Mouse (Mus musculus) frontal cortex, adult (tissue): ENCODE measurements around the gene Ncln.

Experiments
- ATAC-seq: cut with Nextera tagmentation; 2 replicates; pipeline ENCODE4 v1.9.2; 2017; ENCODE audit warnings: mild to moderate bottlenecking, moderate library complexity, mixed read lengths; ENCODE audit not compliant: low TSS enrichment

The Ncln gene

GRCm38 (mm10) chr10:81489941-81490340 lies 6.3 kb downstream of the Ncln start:
- no peak for ATAC-seq

DNA sequence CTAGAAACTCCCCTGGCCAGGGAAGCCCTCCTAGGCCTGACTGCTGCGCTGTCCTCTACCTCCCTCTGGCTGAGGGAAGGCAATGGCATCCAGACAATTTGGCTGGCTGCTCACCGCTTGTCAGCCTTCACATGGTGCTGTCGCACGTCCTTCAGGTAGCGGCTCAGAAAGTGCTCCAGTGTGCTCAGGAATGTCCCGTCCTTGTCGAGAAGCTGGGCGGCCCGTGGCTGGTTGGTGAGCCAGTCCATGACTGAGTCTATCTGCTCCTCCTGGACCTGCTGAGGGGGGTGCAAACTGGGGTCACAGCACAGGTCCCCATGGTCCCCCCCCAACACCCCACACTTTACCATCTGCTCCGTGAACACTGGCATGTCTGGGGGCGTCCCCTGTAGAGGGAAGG lies 8.1 kb downstream of the Ncln start:
- no peak for ATAC-seq

DNA sequence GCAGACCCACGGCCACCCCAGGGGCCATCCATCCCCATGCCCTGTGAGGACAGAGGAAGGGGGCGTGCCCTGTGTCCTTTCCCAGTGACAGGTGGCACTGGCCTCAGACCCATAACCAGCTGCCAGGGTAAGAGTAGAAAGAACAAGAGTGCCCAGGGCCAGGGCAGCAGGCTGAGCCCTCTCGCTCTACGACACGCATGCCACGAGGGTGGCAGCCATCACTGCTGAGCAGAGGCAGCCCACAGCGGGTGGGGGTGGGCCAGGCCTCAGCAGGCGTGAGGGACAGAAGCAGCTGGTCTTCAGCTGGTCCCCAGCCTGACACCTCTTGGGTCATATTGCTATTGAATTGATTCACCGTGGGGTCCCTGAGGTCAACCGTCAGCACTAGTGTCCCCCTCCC lies 9.7 kb downstream of the Ncln start:
- ATAC-seq, result no peak

GRCm38 (mm10) chr10:81485479-81486018 lies 10.6 kb downstream of the Ncln start:
- no peak for ATAC-seq

GRCm38 (mm10) chr10:81485060-81485449 lies 11.1 kb downstream of the Ncln start:
- ATAC-seq, result no peak

DNA sequence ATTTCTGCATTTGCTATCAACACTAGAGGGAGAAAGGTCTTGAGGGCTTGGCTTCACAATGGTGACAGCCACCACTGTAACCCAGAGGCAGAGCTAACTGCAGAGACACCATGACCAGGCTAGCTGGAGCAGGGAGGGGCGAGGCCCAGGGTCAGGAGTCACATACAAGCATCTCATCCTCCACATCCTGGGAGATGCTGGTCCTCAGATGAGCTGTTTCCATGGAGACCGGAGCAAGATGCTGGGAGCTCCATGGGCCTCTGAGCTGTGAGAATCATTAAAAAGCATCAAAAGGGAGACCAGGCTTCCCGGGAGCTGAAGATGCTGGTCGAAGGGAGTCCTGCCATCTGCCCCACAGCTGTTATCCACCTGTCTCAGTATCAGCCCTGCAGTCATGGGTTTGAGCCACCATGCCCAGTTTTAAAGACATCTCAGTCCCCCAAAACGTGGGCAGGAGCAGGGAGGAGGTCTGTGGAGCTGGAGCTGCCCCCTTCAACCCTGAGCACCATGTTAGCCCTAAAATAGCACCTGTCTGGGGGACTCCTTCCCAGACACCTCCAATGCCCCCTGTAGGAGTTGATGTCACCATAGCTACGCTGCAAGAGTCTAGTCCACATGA lies 11.6 kb downstream of the Ncln start:
- no peak for ATAC-seq

DNA sequence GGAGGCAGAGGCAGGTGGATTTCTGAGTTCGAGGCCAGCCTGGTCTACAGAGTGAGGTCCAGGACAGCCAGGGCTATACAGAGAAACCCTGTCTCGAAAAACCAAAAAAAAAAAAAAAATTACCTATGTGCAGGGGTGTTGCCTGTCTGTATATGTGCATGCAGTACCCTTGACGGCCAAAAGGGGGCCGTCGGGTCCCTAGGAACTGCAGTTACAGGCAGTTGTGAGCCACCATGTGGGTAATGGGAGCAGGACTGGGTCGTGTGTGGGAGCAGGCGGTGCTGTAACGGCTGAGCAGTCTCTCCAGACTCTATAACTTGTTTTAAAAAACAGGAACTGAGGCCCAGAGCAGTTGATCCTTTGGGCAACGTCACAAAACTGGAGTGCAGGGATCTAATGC lies 12.2 kb downstream of the Ncln start:
- no peak for ATAC-seq

DNA sequence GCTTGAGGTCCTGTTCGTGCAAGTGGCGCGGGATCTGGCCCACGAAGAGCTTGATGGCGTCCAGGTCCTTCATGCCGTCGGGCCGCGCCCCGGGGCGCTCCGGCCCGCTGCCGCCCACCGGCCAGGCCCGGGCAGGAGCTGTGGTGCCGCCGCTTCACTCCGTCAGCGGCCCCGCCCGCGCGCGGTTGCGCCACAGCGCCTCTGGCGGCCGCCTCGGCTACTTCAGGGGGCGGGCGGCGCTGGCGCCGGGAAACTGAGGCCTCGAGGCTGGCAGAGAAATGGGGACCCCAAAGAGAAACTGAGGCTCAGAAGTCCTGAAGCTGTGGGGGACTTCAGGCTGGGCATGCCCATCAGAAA lies 13.7 kb downstream of the Ncln start, which contains the start of gene Celf5:
Celf5 (minus strand) TSS at position 177 of the 357 bp plus-strand sequence.
- peak; percentile 29; the same call in 1 of the 2 replicates for ATAC-seq

DNA sequence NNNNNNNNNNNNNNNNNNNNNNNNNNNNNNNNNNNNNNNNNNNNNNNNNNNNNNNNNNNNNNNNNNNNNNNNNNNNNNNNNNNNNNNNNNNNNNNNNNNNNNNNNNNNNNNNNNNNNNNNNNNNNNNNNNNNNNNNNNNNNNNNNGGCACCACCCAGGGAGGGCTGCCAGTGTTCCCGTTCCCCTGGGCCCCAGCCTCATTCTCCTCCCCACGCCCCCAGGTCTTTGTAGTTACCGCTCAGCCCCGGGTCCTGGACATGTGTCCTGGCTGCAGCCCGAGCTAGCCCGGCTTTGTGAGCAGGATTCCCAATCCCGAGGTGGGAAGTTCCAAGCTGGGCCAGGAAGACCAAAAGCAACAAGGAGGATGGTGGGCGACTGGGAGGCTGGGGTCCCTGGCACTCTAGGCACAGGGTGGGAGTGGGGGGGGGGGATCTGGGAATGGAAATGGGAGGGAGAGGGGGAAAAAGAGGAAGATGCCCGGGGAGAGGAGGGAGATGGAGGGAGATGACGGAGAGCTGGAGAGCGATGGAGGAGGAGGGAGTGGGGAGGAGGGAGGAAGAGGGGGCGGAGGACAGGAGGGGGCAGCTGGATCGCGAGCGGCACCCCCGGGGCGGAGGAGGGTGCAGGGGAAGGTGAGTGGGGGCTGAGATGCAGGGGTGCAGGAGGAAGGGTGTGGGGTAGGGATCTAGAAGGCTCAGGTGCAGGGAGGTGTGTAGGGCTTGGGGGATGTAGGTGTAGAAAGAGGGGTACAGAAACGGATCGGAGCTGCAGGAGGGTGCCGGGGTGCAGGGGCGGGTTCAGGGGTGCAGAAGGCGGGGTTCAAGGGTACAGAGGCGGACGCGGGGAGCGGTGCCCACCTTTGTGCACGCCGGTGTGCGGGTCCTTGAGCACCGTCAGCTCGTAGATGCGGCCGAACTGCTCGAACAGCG lies 14.3 kb downstream of the Ncln start:
- ATAC-seq, result no peak

GRCm38 (mm10) chr10:81474461-81474860 lies 21.7 kb downstream of the Ncln start:
- ATAC-seq, result no peak

GRCm38 (mm10) chr10:81473003-81473451 lies 23.2 kb downstream of the Ncln start:
- peak; percentile 44 for ATAC-seq

- ATAC-seq, result no peak
These were observed 23.7 kb downstream of the Ncln start for GRCm38 (mm10) chr10:81472403-81473002.

GRCm38 (mm10) chr10:81470454-81470853 lies 25.7 kb downstream of the Ncln start:
- peak; percentile 19; the same call in 1 of the 2 replicates for ATAC-seq

GRCm38 (mm10) chr10:81469253-81469652 lies 26.9 kb downstream of the Ncln start:
- peak; percentile 62 for ATAC-seq

GRCm38 (mm10) chr10:81467670-81468235 lies 28.4 kb downstream of the Ncln start:
- ATAC-seq, result peak; percentile 9

DNA sequence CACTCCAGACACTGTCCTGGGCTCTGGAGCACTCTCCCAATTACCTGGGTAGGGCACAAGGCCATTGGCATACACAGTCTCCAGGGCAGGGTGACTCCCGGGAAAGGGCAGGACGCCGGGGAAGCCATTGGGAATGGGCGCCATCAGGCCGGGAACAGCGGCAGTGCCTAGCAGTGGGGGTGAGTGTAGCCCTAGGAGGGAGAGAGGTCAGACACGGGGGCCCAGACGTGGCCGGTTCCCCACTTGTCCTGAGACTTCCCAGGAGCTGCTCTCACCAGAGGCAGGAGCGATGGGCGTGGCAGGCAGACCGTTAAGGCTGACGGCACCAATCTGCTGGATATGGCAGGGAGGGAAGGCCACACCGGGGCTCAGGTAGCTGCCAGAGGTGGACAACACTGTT lies 29.3 kb downstream of the Ncln start:
- ATAC-seq, result no peak

- no peak for ATAC-seq
These were observed 30.1 kb downstream of the Ncln start for GRCm38 (mm10) chr10:81466066-81466465.

- no peak for ATAC-seq
These were observed 30.9 kb downstream of the Ncln start for GRCm38 (mm10) chr10:81465265-81465645.

DNA sequence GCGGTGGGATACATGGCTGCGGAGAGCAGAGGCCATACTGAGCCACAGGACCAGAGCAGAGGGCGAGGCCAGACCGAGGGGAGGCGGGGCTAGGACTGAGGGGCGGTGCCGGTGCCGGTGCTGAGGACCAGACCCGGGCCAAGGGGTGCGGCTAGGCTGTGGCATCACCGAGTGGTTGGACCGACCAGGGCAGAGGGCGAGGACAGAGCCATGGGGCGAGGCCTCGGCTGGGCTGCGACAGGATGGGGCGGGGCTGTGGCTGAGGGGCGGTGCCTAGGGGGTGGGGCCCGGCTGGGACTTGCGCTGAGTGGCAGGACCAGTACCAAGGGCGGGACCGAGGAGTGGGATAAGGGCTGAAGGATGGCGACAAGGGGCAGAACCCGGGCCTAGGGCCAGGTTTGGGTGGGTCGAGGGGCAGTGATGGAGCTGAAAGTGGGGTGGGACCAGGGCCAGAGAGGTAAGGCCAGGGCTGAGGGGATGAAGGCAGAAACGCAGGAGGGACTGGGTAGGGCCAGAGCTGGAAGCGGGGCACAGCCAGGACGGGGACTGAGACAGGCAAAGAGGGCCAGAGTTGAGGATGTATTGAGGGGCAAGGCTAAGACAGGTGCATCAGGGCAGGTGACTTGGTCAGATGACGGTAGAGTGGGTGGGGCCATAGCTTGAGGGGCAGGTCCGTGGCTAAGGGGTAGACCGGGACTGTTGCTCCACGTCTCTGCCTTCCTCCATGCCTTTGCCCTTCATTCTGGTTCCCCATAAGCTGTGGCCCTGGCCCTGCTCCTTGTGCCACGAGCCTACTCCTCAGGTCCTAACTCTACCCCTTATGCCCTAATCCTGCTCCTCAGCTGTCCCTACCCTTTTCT lies 31.6 kb downstream of the Ncln start:
- ATAC-seq, result no peak

GRCm38 (mm10) chr10:81463531-81463930 lies 32.7 kb downstream of the Ncln start:
- no peak for ATAC-seq

- no peak for ATAC-seq
These were observed 33.3 kb downstream of the Ncln start for GRCm38 (mm10) chr10:81462917-81463316.
